Mouse (Mus musculus): ENCODE measurements around the gene Shld2. TPM values are rescaled to one million over a fixed set of nuclear protein-coding genes. Genes with fewer than 3 reads are reported as not detected.
"Not testable (repeated sequence)": the region's sequence is repeated elsewhere in the genome, so short reads cannot be mapped to it uniquely, and the experiment has no call there.

The Shld2 gene
- polyA plus RNA-seq, 1 experiment from 2014 or later, result 7.0 TPM

DNA sequence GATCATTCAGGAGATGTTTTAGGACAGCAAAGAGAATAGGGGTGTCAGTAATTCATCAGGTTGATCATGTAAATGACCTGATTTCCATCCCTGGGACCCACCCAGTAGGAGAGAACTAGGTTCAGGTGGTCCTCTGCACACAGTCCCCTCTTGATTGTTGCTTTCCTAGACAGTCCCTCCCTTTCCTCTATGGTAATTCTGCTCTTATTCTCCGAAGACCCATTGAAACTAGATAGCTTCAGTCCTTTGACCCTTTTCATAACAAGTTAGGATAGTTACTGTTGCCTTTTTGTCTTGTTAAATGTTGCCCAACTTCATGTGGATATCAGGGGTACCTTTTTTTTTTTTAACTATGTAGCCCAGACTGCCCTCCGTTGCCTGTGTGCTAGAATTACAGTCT, 6.1 kb upstream of the Shld2 start:
- Histone ChIP-seq H3K27ac (no peak overlapping the region), H3K4me1 (replicated peaks) (peaks cover 10% of the 10 kb centered on the region), H3K4me2 (replicated peaks) (no peak overlapping the region), H3K9me3 (no peaks in the 10 kb centered on the region), H3K36me3 (peaks cover 3% of the 10 kb centered on the region; the same call in 1 of the 2 replicates), H3K27me3 (replicated peaks) (no peaks in the 10 kb centered on the region), H3K9ac (no peak overlapping the region), H3K4me3 (replicated peaks) (no peak overlapping the region)
- ATAC-seq, result no peak
- WGBS, result 95% methylated on average over 2 of the region's 2 CpGs

GRCm38 (mm10) chr14:34314796-34315195, 4.5 kb upstream of the Shld2 start:
- Histone ChIP-seq H3K4me3 (replicated peaks) (no peak overlapping the region), H3K9me3 (no peaks in the 10 kb centered on the region), H3K36me3 (peaks cover 2% of the 10 kb centered on the region; the same call in 1 of the 2 replicates), H3K4me2 (replicated peaks) (no peak overlapping the region; the same call in 1 of the 2 replicates), H3K27ac (no peak overlapping the region), H3K4me1 (replicated peaks) (peaks cover 10% of the 10 kb centered on the region), H3K27me3 (replicated peaks) (no peaks in the 10 kb centered on the region), H3K9ac (no peak overlapping the region)
- ATAC-seq, result no peak
- WGBS, result 41% methylated on average over 3 of the region's 3 CpGs

GRCm38 (mm10) chr14:34314383-34314782, 4.1 kb upstream of the Shld2 start:
- 80% methylated on average over 8 of the region's 8 CpGs for WGBS
- H3K4me2 ChIP-seq (replicated peaks), result peak overlapping the region; percentile 72
- H3K9ac ChIP-seq; H3K4me1 ChIP-seq (replicated peaks); H3K27ac ChIP-seq; H3K9me3 ChIP-seq; H3K4me3 ChIP-seq (replicated peaks); H3K36me3 ChIP-seq; H3K27me3 ChIP-seq (replicated peaks); ATAC-seq: not testable (repeated sequence)

DNA sequence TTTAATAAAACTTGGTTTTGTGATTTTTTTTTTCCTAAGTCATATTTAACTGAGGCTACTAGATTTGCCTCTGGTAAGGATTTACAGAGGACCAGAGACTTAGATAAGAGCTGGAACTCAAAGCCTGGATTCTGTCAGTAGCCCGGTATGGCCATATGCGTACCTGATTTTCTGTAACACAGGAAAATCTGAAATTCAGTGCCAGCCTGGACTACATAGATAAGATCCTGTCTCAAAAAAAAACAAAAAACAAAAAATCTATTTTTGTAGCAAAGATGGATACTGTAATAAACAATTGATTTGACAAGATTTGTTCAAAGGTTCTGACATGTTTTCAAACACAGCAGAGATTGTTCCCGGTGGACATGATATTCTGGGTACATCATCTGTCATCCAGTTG, 3.3 kb upstream of the Shld2 start:
- no peaks in the 10 kb centered on the region for H3K27me3 ChIP-seq (replicated peaks)
- H3K9ac ChIP-seq, result no peak overlapping the region
- peaks cover 10% of the 10 kb centered on the region for H3K4me1 ChIP-seq (replicated peaks)
- 53% methylated on average over 3 of the region's 3 CpGs for WGBS
- no peak overlapping the region for H3K27ac ChIP-seq
- no peak overlapping the region for H3K4me3 ChIP-seq (replicated peaks)
- no peaks in the 10 kb centered on the region for H3K9me3 ChIP-seq
- H3K4me2 ChIP-seq (replicated peaks), result peak overlapping the region; percentile 72
- no peaks in the 10 kb centered on the region for H3K36me3 ChIP-seq
- no peak for ATAC-seq

- Histone ChIP-seq H3K36me3 (no peaks in the 10 kb centered on the region), H3K4me2 (replicated peaks) (peak overlapping the region; percentile 72), H3K9ac (0 out of 2 replicates have a peak overlapping the region, but pooled peaks have one; percentile 26), H3K27me3 (replicated peaks) (no peaks in the 10 kb centered on the region), H3K9me3 (no peaks in the 10 kb centered on the region), H3K4me3 (replicated peaks) (peak overlapping the region; percentile 93), H3K27ac (peak overlapping the region; percentile 48; the same call in 1 of the 2 replicates), H3K4me1 (replicated peaks) (peaks cover 10% of the 10 kb centered on the region)
- WGBS, result 16% methylated on average over 5 of the region's 6 CpGs
- 0 out of 2 replicates have a peak, but pooled peaks have one; percentile 15 for ATAC-seq
These were observed 2.2 kb upstream of the Shld2 start for GRCm38 (mm10) chr14:34312339-34313048.

GRCm38 (mm10) chr14:34311691-34312090, 1.4 kb upstream of the Shld2 start:
- Histone ChIP-seq H3K27me3 (replicated peaks) (no peaks in the 10 kb centered on the region), H3K27ac (peak overlapping the region; percentile 98; the same call in 1 of the 2 replicates), H3K4me2 (replicated peaks) (peak overlapping the region; percentile 72), H3K4me1 (replicated peaks) (peaks cover 10% of the 10 kb centered on the region), H3K9ac (peak overlapping the region; percentile 99), H3K9me3 (no peaks in the 10 kb centered on the region), H3K4me3 (replicated peaks) (peak overlapping the region; percentile 93), H3K36me3 (no peaks in the 10 kb centered on the region)
- ATAC-seq, result no peak
- 4% methylated on average over 4 of the region's 4 CpGs for WGBS

- peak overlapping the region; percentile 99 for H3K9ac ChIP-seq
- H3K27me3 ChIP-seq (replicated peaks), result no peaks in the 10 kb centered on the region
- peak overlapping the region; percentile 72 for H3K4me2 ChIP-seq (replicated peaks)
- H3K9me3 ChIP-seq, result no peaks in the 10 kb centered on the region
- H3K4me3 ChIP-seq (replicated peaks), result peak overlapping the region; percentile 93
- peak; percentile 26 for ATAC-seq
- peaks cover 10% of the 10 kb centered on the region for H3K4me1 ChIP-seq (replicated peaks)
- peak overlapping the region; percentile 98 for H3K27ac ChIP-seq
- 0% methylated on average over 47 of the region's 47 CpGs for WGBS
- no peaks in the 10 kb centered on the region for H3K36me3 ChIP-seq
These were observed 833 bp upstream of the Shld2 start for GRCm38 (mm10) chr14:34311021-34311631.

GRCm38 (mm10) chr14:34309907-34310233, 423 bp downstream of the Shld2 start:
- WGBS, result 7% methylated on average over 5 of the region's 5 CpGs
- no peaks in the 10 kb centered on the region for H3K36me3 ChIP-seq

GRCm38 (mm10) chr14:34309266-34309665, 1.0 kb downstream of the Shld2 start:
- Histone ChIP-seq H3K27me3 (replicated peaks) (no peaks in the 10 kb centered on the region), H3K9ac (no peak overlapping the region), H3K36me3 (no peaks in the 10 kb centered on the region), H3K27ac (no peak overlapping the region), H3K4me2 (replicated peaks) (0 out of 2 replicates have a peak overlapping the region, but pooled peaks have one; percentile 72), H3K9me3 (no peaks in the 10 kb centered on the region), H3K4me3 (replicated peaks) (no peak overlapping the region), H3K4me1 (replicated peaks) (peaks cover 7% of the 10 kb centered on the region)
- ATAC-seq, result no peak
- 76% methylated on average over 4 of the region's 4 CpGs for WGBS

More at GRCm38 (mm10) chr14:34309907-34310233, 423 bp downstream of the Shld2 start:
- H3K4me2 ChIP-seq (replicated peaks), result peak overlapping the region; percentile 72
- no peaks in the 10 kb centered on the region for H3K27me3 ChIP-seq (replicated peaks)
- ATAC-seq, result no peak
- peak overlapping the region; percentile 57 for H3K9ac ChIP-seq
- peak overlapping the region; percentile 98 for H3K27ac ChIP-seq
- no peaks in the 10 kb centered on the region for H3K9me3 ChIP-seq
- peaks cover 7% of the 10 kb centered on the region for H3K4me1 ChIP-seq (replicated peaks)
- H3K4me3 ChIP-seq (replicated peaks), result peak overlapping the region; percentile 93

- H3K9me3 ChIP-seq, result no peaks in the 10 kb centered on the region
- H3K36me3 ChIP-seq, result no peaks in the 10 kb centered on the region
- H3K4me1 ChIP-seq (replicated peaks), result peaks cover 18% of the 10 kb centered on the region
- no peak overlapping the region for H3K9ac ChIP-seq
- WGBS, result 18% methylated on average over 5 of the region's 5 CpGs
- H3K27ac ChIP-seq, result peak overlapping the region; percentile 42; the same call in 1 of the 2 replicates
- no peak overlapping the region for H3K4me3 ChIP-seq (replicated peaks)
- H3K4me2 ChIP-seq (replicated peaks), result peak overlapping the region; percentile 7; the same call in 1 of the 2 replicates
- no peak for ATAC-seq
- no peaks in the 10 kb centered on the region for H3K27me3 ChIP-seq (replicated peaks)
These were observed 7.0 kb downstream of the Shld2 start for GRCm38 (mm10) chr14:34303265-34303680.

GRCm38 (mm10) chr14:34302681-34303242, 7.5 kb downstream of the Shld2 start:
- no peak overlapping the region for H3K9ac ChIP-seq
- WGBS, result 55% methylated on average over 5 of the region's 5 CpGs
- no peaks in the 10 kb centered on the region for H3K36me3 ChIP-seq
- ATAC-seq, result peak; percentile 75
- H3K4me3 ChIP-seq (replicated peaks), result no peak overlapping the region
- H3K9me3 ChIP-seq, result no peaks in the 10 kb centered on the region
- peaks cover 19% of the 10 kb centered on the region for H3K4me1 ChIP-seq (replicated peaks)
- H3K27ac ChIP-seq, result no peak overlapping the region
- H3K27me3 ChIP-seq (replicated peaks), result no peaks in the 10 kb centered on the region
- H3K4me2 ChIP-seq (replicated peaks), result no peak overlapping the region

GRCm38 (mm10) chr14:34298871-34299700, 11.2 kb downstream of the Shld2 start:
- 0 out of 2 replicates have a peak overlapping the region, but pooled peaks have one; percentile 13 for H3K27ac ChIP-seq
- no peak for ATAC-seq
- WGBS, result 49% methylated on average over 11 of the region's 11 CpGs

More at GRCm38 (mm10) chr14:34298871-34299700, 11.2 kb downstream of the Shld2 start:
- H3K9ac ChIP-seq, result no peak overlapping the region
- H3K4me2 ChIP-seq (replicated peaks), result no peak overlapping the region
- H3K36me3 ChIP-seq, result no peaks in the 10 kb centered on the region
- H3K4me1 ChIP-seq (replicated peaks), result peaks cover 19% of the 10 kb centered on the region
- no peaks in the 10 kb centered on the region for H3K27me3 ChIP-seq (replicated peaks)
- no peaks in the 10 kb centered on the region for H3K9me3 ChIP-seq
- no peak overlapping the region for H3K4me3 ChIP-seq (replicated peaks)

All from intestine, embryonic 15.5 days (tissue).